Mouse (Mus musculus) CH12.LX (cell line): Measurements from ENCODE around the gene Mypop. TPM values are rescaled to one million over a fixed set of nuclear protein-coding genes. Genes with fewer than 3 reads are reported as not detected.
A peak's percentile ranks its signal among the peaks of the same experiment; 100 is the strongest.

Experiments
- DNase-seq: peaks from one replicate; pipeline ENCODE4 v3.0.0-alpha.2; 2013; ENCODE audit errors: extremely low read depth
- H3K27ac ChIP-seq: 2 replicates; pipeline ENCODE4 v1.5.1; 2012; ENCODE audit warnings: low read depth, mild to moderate bottlenecking, control low read depth, moderate library complexity; ENCODE audit not compliant: insufficient read depth
- H3K27me3 ChIP-seq: replicated peaks from 2 replicates; pipeline ENCODE3; 2012; ENCODE audit warnings: inconsistent platforms
- H3K36me3 ChIP-seq, 2 experiments: replicated peaks in 1 of 2; 2 replicates each; pipeline versions ENCODE3 to v1.6.1; 2012; ENCODE audit warnings: inconsistent platforms in 1 of 2, low read length in 1 of 2, mild to moderate bottlenecking in 1 of 2, mixed read lengths in 1 of 2, moderate library complexity in 1 of 2; ENCODE audit not compliant: control insufficient read depth in 1 of 2, insufficient read depth in 1 of 2
- H3K4me1 ChIP-seq, 2 experiments: 2 replicates each; pipeline ENCODE4 v1.6.1; 2012; ENCODE audit warnings: inconsistent platforms in 1 of 2, moderate library complexity in 1 of 2; ENCODE audit not compliant: insufficient read depth in 2 of 2, control insufficient read depth in 1 of 2
- H3K4me2 ChIP-seq: 2 replicates; pipeline ENCODE4 v1.6.1; 2012; ENCODE audit warnings: low read depth, mild to moderate bottlenecking, control low read depth; ENCODE audit not compliant: poor library complexity, insufficient read depth, severe bottlenecking
- H3K4me3 ChIP-seq, 3 experiments: fragments of 150-350 bp in 1 of 3; sonication (generic) in 1 of 3; replicated peaks in 1 of 3; 2 replicates each; pipeline versions ENCODE3 to v1.5.1; 2011 to 2012; ENCODE audit warnings: low read depth in 2 of 3, low read length in 2 of 3, mild to moderate bottlenecking in 2 of 3, moderate library complexity in 2 of 3, control low read depth in 1 of 3, improper control_type of control experiment in 1 of 3, inconsistent platforms in 1 of 3, mixed read lengths in 1 of 3; ENCODE audit not compliant: poor library complexity in 1 of 3
- H3K79me2 ChIP-seq: replicated peaks from 2 replicates; pipeline ENCODE4 v1.6.1; 2012; ENCODE audit warnings: mild to moderate bottlenecking, moderate library complexity; ENCODE audit not compliant: control insufficient read depth, poor library complexity, insufficient read depth, severe bottlenecking; ENCODE audit errors: extremely low read depth
- H3K9ac ChIP-seq: 2 replicates; pipeline ENCODE4 v1.6.1; 2012; ENCODE audit warnings: low read depth, mild to moderate bottlenecking, control low read depth, moderate library complexity; ENCODE audit not compliant: insufficient read depth
- H3K9me3 ChIP-seq: replicated peaks from 2 replicates; pipeline ENCODE3; 2012; ENCODE audit warnings: low read length, inconsistent platforms, mixed read lengths
- BHLHE40 ChIP-seq: IDR thresholded peaks from 2 replicates; pipeline ENCODE4 v1.6.1; 2011; ENCODE audit warnings: mild to moderate bottlenecking, low read depth, low read length, improper control_type of control experiment
- CTCF ChIP-seq, 2 experiments: IDR thresholded peaks in 1 of 2; conservative IDR thresholded peaks in 1 of 2; 2 replicates each; pipeline ENCODE4 v1.5.1; 2011 to 2012; ENCODE audit warnings: low read depth in 2 of 2, low read length in 2 of 2, improper control_type of control experiment in 1 of 2, inconsistent platforms in 1 of 2, mild to moderate bottlenecking in 1 of 2, moderate library complexity in 1 of 2
- E2F4 ChIP-seq: IDR thresholded peaks from 2 replicates; pipeline ENCODE4 v1.6.1; 2011; ENCODE audit warnings: low read depth, low read length, improper control_type of control experiment; ENCODE audit not compliant: insufficient replicate concordance
- ELF1 ChIP-seq: IDR thresholded peaks from 2 replicates; pipeline ENCODE4 v1.6.1; 2014; ENCODE audit warnings: low read depth, mild to moderate bottlenecking, inconsistent platforms, low read length, improper control_type of control experiment
- EP300 ChIP-seq: IDR thresholded peaks from 2 replicates; pipeline ENCODE4 v1.6.1; 2011; ENCODE audit warnings: low read length, improper control_type of control experiment
- ETS1 ChIP-seq: conservative IDR thresholded peaks from 2 replicates; pipeline ENCODE4 v1.6.1; 2012; ENCODE audit warnings: low read depth, mild to moderate bottlenecking, inconsistent platforms, low read length, improper control_type of control experiment, moderate library complexity
- GABPA ChIP-seq: IDR thresholded peaks from 2 replicates; pipeline ENCODE4 v1.6.1; 2012; ENCODE audit warnings: low read depth, low read length, improper control_type of control experiment, inconsistent platforms; ENCODE audit not compliant: insufficient replicate concordance
- HCFC1 ChIP-seq: IDR thresholded peaks from 2 replicates; pipeline ENCODE4 v1.6.1; 2012; ENCODE audit warnings: low read depth, mild to moderate bottlenecking, inconsistent platforms, low read length, improper control_type of control experiment
- JUN ChIP-seq: IDR thresholded peaks from 2 replicates; pipeline ENCODE4 v1.6.1; 2011; ENCODE audit warnings: low read depth, mild to moderate bottlenecking, low read length, improper control_type of control experiment, moderate library complexity; ENCODE audit not compliant: insufficient read depth
- JUND ChIP-seq: conservative IDR thresholded peaks from 2 replicates; pipeline ENCODE4 v1.6.1; 2011; ENCODE audit warnings: low read depth, low read length, improper control_type of control experiment
- KAT2A ChIP-seq: IDR thresholded peaks from 2 replicates; pipeline ENCODE4 v1.6.1; 2012; ENCODE audit warnings: low read length, improper control_type of control experiment, inconsistent platforms; ENCODE audit not compliant: insufficient replicate concordance
- MAFK ChIP-seq: IDR thresholded peaks from 2 replicates; pipeline ENCODE4 v1.6.1; 2011; ENCODE audit warnings: low read length, improper control_type of control experiment; ENCODE audit not compliant: insufficient replicate concordance
- MAX ChIP-seq: IDR thresholded peaks from 2 replicates; pipeline ENCODE4 v1.6.1; 2011; ENCODE audit warnings: low read length, improper control_type of control experiment
- MAZ ChIP-seq: IDR thresholded peaks from 2 replicates; pipeline ENCODE4 v1.6.1; 2012; ENCODE audit warnings: low read depth, mild to moderate bottlenecking, inconsistent platforms, low read length, improper control_type of control experiment, moderate library complexity
- NELFE ChIP-seq: IDR thresholded peaks from 2 replicates; pipeline ENCODE4 v1.6.1; 2011; ENCODE audit warnings: low read depth, low read length, improper control_type of control experiment
- POLR2AphosphoS2 ChIP-seq: IDR thresholded peaks from 2 replicates; pipeline ENCODE4 v1.6.1; 2011; ENCODE audit warnings: low read depth, low read length, improper control_type of control experiment
- RCOR1 ChIP-seq: conservative IDR thresholded peaks from 2 replicates; pipeline ENCODE4 v1.6.1; 2012; ENCODE audit warnings: low read depth, mild to moderate bottlenecking, inconsistent platforms, low read length, improper control_type of control experiment
- SIN3A ChIP-seq: IDR thresholded peaks from 2 replicates; pipeline ENCODE4 v1.6.1; 2012; ENCODE audit warnings: low read length, improper control_type of control experiment, inconsistent platforms
- TBP ChIP-seq: conservative IDR thresholded peaks from 2 replicates; pipeline ENCODE4 v1.6.1; 2011; ENCODE audit warnings: low read depth, low read length, improper control_type of control experiment
- UBTF ChIP-seq: IDR thresholded peaks from 2 replicates; pipeline ENCODE4 v1.6.1; 2012; ENCODE audit warnings: low read depth, mild to moderate bottlenecking, inconsistent platforms, low read length, improper control_type of control experiment, moderate library complexity
- USF1 ChIP-seq: IDR thresholded peaks from 2 replicates; pipeline ENCODE4 v1.6.1; 2014; ENCODE audit warnings: low read depth, mild to moderate bottlenecking, inconsistent platforms, low read length, improper control_type of control experiment
- USF2 ChIP-seq: conservative IDR thresholded peaks from 2 replicates; pipeline ENCODE4 v1.6.1; 2011; ENCODE audit warnings: low read depth, low read length, improper control_type of control experiment
- ZC3H11A ChIP-seq: IDR thresholded peaks from 2 replicates; pipeline ENCODE4 v1.6.1; 2012; ENCODE audit warnings: low read depth, mild to moderate bottlenecking, inconsistent platforms, low read length, improper control_type of control experiment
- ZNF384 ChIP-seq: IDR thresholded peaks from 2 replicates; pipeline ENCODE4 v1.6.1; 2012; ENCODE audit warnings: low read depth, low read length, improper control_type of control experiment, inconsistent platforms
- dilution Hi-C: fragments of 300-500 bp; cut with MboI; formaldehyde crosslinking; loops from 2 replicates; pipeline ENCODE4 v1.14.3; 2020; ENCODE audit warnings: low sequenced_read_pairs; ENCODE audit not compliant: extremely low pct_unique_long_range_greater_than_20kb, extremely low pct_ligation_motif_present
- in situ Hi-C: fragments of 300-500 bp; cut with MboI; formaldehyde crosslinking; loops from 3 replicates; pipeline ENCODE4 v1.14.3; 2019; ENCODE audit warnings: low sequenced_read_pairs, low pct_ligation_motif_present, low pct_unique_long_range_greater_than_20kb, mixed read lengths
- polyA plus RNA-seq: library from polyadenylated mRNA; unstranded; fragments of >175 nt; gene quantifications from 2 replicates; pipeline ENCODE4 v1.2.1, GENCODE M21; 2012; ENCODE audit warnings: low read depth; ENCODE audit not compliant: insufficient read length
- total RNA-seq, 2 experiments: library from RNA; depleted of rRNA; stranded (reverse); fragments of 300-350 nt in 1 of 2; fragments of >200 nt in 1 of 2; gene quantifications; 2 replicates each; pipeline ENCODE4 v1.2.3; 2012 to 2014

Gene Mypop
- total and polyA plus RNA-seq, 3 experiments = 1.2 to 4.7 (median 2.5) TPM

DNA sequence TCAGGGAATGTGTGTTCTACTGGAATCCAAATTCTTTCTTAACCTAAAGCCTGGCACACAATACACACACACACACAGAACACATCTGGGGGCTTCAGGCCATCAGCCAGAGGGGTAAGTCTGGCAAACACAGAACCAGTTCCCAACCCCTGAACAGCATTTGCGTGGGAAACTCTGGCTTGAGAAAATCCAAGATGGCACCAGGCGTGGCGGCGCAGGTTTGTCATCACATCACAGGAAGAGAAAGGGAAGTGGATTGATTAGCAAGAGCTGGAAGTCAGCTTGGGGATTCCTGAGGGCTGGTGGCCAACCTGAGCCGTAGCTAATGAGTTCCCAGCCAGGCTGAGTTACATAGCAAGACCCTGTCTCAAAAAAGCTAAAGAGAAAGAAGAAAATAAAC is 25.7 kb upstream of the Mypop start:
- no peaks in the 10 kb centered on the region for H3K9me3 ChIP-seq
- no peaks in the 10 kb centered on the region for H3K79me2 ChIP-seq
- no peak overlapping the region for H3K4me2 ChIP-seq
- no peak overlapping the region for H3K27ac ChIP-seq
- H3K27me3 ChIP-seq = peaks cover 93% of the 10 kb centered on the region
- H3K9ac ChIP-seq = no peak overlapping the region
- TF ChIP-seq UBTF (no peak), CTCF (conservative IDR thresholded peaks at IDR 0.05 in 1 of 2, IDR thresholded peaks at IDR 0.05 in 1 of 2; ENCODE audit: low read depth in 2 of 2, low read length in 2 of 2) (no peak), ZC3H11A (no peak), SIN3A (no peak), KAT2A (no peak), JUND (no peak), ELF1 (no peak), JUN (no peak), MAX (no peak), GABPA (no peak), NELFE (no peak), USF1 (no peak), ETS1 (no peak), RCOR1 (no peak), TBP (no peak)
- peaks cover 14 to 21% of the 10 kb centered on the region in 2 experiments for H3K4me1 ChIP-seq
- DNase-seq = no peak
- no peak overlapping the region for H3K4me3 ChIP-seq
- in situ Hi-C loops = no loop called here
- dilution Hi-C loops = no loop called here
- no peaks in the 10 kb centered on the region for H3K36me3 ChIP-seq

DNA sequence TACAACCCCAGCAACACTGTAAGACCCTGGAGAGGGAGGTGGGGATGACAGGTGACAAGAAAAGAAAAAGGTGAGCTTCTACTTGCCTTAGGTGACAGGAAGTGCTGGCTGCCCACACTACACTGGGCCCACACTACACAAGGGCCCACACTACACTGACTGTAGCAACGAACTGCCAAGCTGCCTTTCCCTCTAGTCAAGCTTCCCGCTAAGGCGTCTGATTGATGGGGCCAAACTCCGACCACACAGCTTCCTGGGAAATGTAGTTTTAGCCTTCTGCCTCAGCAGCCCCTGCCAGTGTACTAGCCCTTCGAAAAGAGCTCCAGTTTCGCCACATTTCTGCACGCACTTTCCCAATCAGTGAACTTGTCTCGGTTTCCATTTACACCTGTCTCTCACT is 23.4 kb upstream of the Mypop start:
- TF ChIP-seq POLR2AphosphoS2 (no peak), KAT2A (0 out of 2 replicates have a peak, but pooled peaks have one; percentile 10), HCFC1 (peak; percentile 77), ELF1 (no peak), USF1 (no peak), BHLHE40 (0 out of 2 replicates have a peak, but pooled peaks have one; percentile 22), JUN (no peak), MAX (0 out of 2 replicates have a peak, but pooled peaks have one; percentile 28), USF2 (no peak), EP300 (0 out of 2 replicates have a peak, but pooled peaks have one; percentile 48), E2F4 (no peak), MAZ (no peak), MAFK (0 out of 2 replicates have a peak, but pooled peaks have one; percentile 18), ZNF384 (no peak)
- H3K4me2 ChIP-seq = peak overlapping the region; percentile 9; the same call in 1 of the 2 replicates
- DNase-seq = no peak
- H3K27ac ChIP-seq = no peak overlapping the region
- H3K27me3 ChIP-seq = peaks cover 79% of the 10 kb centered on the region
- H3K4me1 ChIP-seq = peaks cover 3 to 11% of the 10 kb centered on the region in 2 experiments; a peak in 2 of 4 replicates
- no peak overlapping the region for H3K4me3 ChIP-seq
- in situ Hi-C loops (no loop called here), dilution Hi-C loops (no loop called here)
- H3K36me3 ChIP-seq = no peaks in the 10 kb centered on the region
- H3K79me2 ChIP-seq = no peaks in the 10 kb centered on the region
- H3K9ac ChIP-seq = no peak overlapping the region
- peaks cover 6% of the 10 kb centered on the region for H3K9me3 ChIP-seq
